Mouse (Mus musculus): ENCODE data around the gene Hist1h2br.
A peak's percentile ranks its signal among the peaks of the same experiment; 100 is the strongest.
"Not testable (repeated sequence)": the region's sequence is repeated elsewhere in the genome, so short reads cannot be mapped to it uniquely, and the experiment has no call there.

Gene Hist1h2br

GRCm38 (mm10) chr13:21833461-21833860 lies at the start of gene Hist1h2br, which contains the start of gene Hist1h2ap:
Hist1h2br (plus strand) TSS chr13:21833743.
Hist1h2ap (minus strand) TSS chr13:21833507.
- DNase-seq (ENCODE audit: low read depth, low spot score): not testable (repeated sequence)

GRCm38 (mm10) chr13:21784311-21784710 lies 49.2 kb upstream of the Hist1h2br start:
- DNase-seq (ENCODE audit: low read depth, low spot score): no peak

- DNase-seq (ENCODE audit: low read depth, low spot score): peak; percentile 25
Observed at GRCm38 (mm10) chr13:21786189-21786898, 47.2 kb upstream of the Hist1h2br start.

GRCm38 (mm10) chr13:21786899-21787629 lies 46.5 kb upstream of the Hist1h2br start, which contains the start of the genes Hist1h2an and Hist1h2bp:
Hist1h2an (minus strand) TSS chr13:21787218.
Hist1h2bp (plus strand) TSS chr13:21787461.
- peak; percentile 92 for DNase-seq (ENCODE audit: low read depth, low spot score)

DNA sequence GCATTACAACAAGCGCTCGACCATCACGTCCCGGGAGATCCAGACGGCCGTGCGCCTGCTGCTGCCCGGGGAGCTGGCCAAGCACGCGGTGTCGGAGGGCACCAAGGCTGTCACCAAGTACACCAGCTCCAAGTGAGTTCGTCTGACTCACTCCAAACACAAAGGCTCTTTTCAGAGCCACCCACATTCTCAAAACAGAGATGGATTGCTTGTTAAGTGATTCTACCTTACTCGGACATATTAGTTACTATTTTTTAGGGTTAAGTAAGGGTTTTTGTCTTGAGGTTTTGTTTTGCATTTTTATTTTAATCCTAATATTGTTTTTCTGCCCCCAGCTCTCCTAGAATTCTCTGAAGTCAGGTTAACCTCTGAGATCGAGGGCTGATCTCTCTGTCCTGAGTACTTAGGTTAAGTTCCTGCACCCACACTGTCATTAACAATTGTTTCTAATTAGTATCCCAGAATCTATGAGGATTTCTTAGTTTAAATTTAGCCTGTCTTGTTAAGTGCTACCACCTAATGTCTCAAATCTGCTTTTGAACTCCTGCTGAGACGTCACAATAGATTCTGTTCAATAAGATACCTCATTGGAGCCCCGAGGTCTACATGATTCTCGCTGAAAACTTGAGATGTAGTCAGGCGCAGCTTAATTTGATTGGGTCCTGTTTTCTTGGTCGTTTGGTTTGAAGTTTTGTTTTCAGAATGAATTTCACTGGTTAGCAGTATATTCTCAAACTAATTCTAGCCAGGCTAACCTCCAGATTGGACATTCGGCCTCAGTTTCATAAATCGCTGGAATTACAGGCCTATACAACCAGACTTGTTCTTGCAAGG lies 45.6 kb upstream of the Hist1h2br start:
- DNase-seq (ENCODE audit: low read depth, low spot score): no peak

DNA sequence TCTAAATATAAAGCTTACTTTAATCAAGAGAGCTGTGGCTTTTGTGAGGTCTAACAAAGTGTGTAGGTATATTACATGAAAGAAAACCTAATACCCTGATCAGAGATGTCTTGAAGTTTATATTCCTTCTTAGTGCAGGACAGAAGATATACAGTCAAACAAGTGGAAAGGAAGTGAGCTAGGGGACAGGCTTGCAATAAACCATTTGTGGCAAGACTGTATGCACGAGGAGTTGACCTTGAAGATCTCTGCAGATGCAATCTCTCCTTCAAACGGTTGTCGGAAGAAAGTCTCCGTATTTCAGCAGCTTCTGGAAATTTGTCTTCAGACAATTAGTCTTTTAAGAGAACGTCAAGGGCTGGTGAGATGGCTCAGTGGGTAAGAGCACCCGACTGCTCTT lies 43.6 kb upstream of the Hist1h2br start:
- DNase-seq (ENCODE audit: low read depth, low spot score): no peak

GRCm38 (mm10) chr13:21790601-21791283 lies 42.8 kb upstream of the Hist1h2br start:
- no peak for DNase-seq (ENCODE audit: low read depth, low spot score)

- DNase-seq (ENCODE audit: low read depth, low spot score): no peak
Observed at GRCm38 (mm10) chr13:21795584-21795983, 38.0 kb upstream of the Hist1h2br start.

DNA sequence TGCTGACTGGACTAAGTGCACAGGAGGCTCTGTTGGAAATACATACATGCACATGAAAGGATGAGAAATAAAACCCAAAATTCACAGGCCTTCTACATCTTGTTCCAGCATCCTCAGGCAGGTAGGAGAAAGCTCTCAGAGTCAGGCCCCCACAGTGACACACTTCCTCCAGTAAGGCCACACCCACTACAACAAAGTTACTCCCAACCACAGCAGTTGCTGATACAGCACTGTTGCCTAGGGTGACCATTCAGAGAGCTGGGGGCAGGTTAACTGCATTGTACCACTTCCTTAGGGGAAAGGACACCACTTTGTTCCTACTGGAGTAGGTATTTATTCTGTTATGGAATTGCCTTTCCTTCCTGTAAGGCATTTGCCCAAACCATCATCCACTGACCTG lies 36.4 kb upstream of the Hist1h2br start:
- DNase-seq (ENCODE audit: low read depth, low spot score): not testable (repeated sequence)

DNA sequence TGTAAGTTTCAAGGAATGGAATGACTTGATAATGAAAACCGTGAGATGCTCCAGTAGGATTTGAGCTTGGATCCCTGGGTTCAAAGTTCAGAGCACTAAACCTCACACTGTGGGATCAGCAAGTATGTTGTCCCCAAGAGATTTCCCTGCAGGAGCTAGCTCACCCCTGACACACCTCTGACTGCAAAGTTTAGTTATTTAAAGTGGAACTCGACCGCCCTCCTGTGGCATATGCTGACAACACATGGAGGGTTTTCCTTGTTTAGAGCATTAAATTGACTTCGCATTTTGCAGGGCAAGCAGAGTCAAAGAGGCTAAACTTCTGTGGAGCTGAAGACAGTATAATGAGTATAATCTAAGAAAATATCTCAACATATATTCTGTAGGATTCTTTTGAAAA lies 30.5 kb upstream of the Hist1h2br start:
- not testable (repeated sequence) for DNase-seq (ENCODE audit: low read depth, low spot score)

GRCm38 (mm10) chr13:21810073-21810472 lies 23.5 kb upstream of the Hist1h2br start, which contains the start of the genes Hist1h2bq and Hist1h2ao:
Hist1h2bq (minus strand) TSS chr13:21810197.
Hist1h2ao (plus strand) TSS chr13:21810465.
- DNase-seq (ENCODE audit: low read depth, low spot score): not testable (repeated sequence)

GRCm38 (mm10) chr13:21811074-21811473 lies 22.5 kb upstream of the Hist1h2br start:
- DNase-seq (ENCODE audit: low read depth, low spot score): not testable (repeated sequence)

GRCm38 (mm10) chr13:21811539-21811938 lies 22.0 kb upstream of the Hist1h2br start, which contains the start of gene Hist1h4m:
Hist1h4m (plus strand) TSS chr13:21811746.
- not testable (repeated sequence) for DNase-seq (ENCODE audit: low read depth, low spot score)

DNA sequence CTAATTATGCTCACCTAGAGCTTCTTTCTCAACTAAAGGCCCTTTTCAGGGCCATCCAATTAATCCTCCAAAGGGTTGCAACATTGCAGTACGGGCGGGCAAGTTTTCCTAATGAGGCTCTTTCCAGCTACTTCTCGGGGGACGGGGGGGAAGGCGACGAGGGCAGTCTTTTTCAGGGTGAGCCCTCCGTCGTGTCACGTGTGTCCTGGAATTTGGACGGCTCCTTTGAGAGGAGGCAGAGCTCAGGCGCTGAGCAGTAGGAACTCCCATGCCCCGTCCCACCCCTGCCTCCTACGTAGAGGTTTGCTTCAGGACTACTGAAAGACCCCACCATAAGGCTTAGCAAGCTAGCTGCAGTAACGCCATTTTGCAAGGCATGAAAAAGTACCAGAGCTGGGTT lies 21.5 kb upstream of the Hist1h2br start:
- DNase-seq (ENCODE audit: low read depth, low spot score): not testable (repeated sequence)

DNA sequence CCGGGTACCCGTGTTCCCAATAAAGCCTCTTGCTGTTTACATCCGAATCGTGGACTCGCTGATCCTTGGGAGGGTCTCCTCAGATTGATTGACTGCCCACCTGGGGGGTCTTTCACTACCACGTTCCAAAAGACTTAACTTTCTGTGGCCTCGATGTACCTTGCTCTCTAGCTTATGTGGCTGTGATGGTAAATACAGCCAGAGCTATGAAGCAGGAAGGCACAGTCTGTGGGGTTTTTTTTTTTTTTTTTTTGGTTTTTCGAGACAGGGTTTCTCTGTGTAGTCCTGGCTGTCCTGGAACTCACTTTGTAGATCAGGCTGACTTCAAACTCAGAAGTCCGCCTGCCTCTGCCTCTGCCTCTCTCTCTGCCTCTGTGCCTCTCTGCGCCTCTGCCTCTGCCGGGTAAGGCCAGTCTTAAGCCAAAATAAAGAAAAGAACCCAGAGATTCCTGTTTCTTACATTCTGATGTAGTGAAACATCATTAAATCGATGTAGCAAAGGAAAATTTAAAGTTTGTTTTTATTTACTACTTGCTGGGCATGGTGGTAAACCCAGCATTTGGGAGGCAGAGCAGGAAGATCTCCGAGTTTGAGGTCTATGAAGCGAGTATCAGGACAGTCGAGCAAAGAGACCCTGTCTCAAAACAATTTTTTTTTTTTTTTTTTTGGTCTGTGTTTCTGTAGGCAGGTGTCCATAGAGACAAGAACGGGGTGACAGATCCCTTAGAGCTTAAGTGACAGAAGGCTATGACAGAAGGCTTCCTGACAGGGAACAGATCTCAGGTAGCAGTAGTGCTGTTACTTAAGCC lies 13.3 kb upstream of the Hist1h2br start:
- DNase-seq (ENCODE audit: low read depth, low spot score): not testable (repeated sequence)

DNA sequence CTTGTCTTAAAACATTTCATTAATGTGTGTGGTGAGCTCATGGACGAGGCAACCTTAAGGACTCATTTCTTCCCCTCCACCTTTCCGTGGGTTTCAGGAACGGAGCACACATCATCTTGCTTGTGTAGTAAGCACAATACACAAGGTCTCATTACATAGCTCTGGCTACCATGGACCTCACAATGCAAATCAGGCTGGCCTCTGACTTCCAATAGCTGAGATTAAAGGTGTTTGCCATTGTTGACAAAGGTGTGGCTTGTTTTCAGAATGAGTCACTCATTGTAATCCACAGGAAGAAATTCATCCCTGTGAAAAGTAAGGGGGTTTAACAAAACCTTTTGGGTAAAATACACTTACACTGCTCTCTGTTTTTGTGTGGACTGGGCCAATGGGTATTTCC lies 5.0 kb upstream of the Hist1h2br start:
- no peak for DNase-seq (ENCODE audit: low read depth, low spot score)

- DNase-seq (ENCODE audit: low read depth, low spot score): no peak
Observed at GRCm38 (mm10) chr13:21830344-21830743, 3.2 kb upstream of the Hist1h2br start.

- DNase-seq (ENCODE audit: low read depth, low spot score): not testable (repeated sequence)
Observed at GRCm38 (mm10) chr13:21831418-21832394, 1.8 kb upstream of the Hist1h2br start, which contains the start of gene Hist1h4n. Hist1h4n (minus strand) TSS chr13:21832196.

GRCm38 (mm10) chr13:21840508-21840907 lies 7.0 kb downstream of the Hist1h2br start:
- not testable (repeated sequence) for DNase-seq (ENCODE audit: low read depth, low spot score)
